Mouse (Mus musculus): Measurements from ENCODE around the gene Tdp1. TPM values are rescaled to one million over a fixed set of nuclear protein-coding genes. Genes with fewer than 3 reads are reported as not detected.
A peak's percentile ranks its signal among the peaks of the same experiment; 100 is the strongest.

Tdp1 gene
- polyA plus RNA-seq, 1 experiment: 11.7 TPM

GRCm38 (mm10) chr12:99917800-99918427 is 33.6 kb downstream of the Tdp1 start:
- Histone ChIP-seq H3K36me3 (ENCODE audit: control insufficient read depth, insufficient read depth, low read length) (no peaks in the 10 kb centered on the region), H3K27me3 (replicated peaks; ENCODE audit: control insufficient read depth, insufficient read depth, low read length) (no peaks in the 10 kb centered on the region), H3K4me1 (ENCODE audit: control insufficient read depth, insufficient read depth, low read length) (peaks cover 3% of the 10 kb centered on the region; the same call in 1 of the 2 replicates), H3K4me3 (ENCODE audit: insufficient read depth, low read depth, low read length) (no peak overlapping the region), H3K27ac (ENCODE audit: insufficient read depth, low read depth, low read length) (no peak overlapping the region)
- TF ChIP-seq POLR2A (IDR thresholded peaks at IDR 0.05; ENCODE audit: low read depth, low read length) (no peak), CTCF (conservative IDR thresholded peaks at IDR 0.05; ENCODE audit: insufficient read depth, insufficient read length, low read depth, low read length) (no peak)
- DNase-seq: no peak
- WGBS: 79% methylated on average over 15 of the region's 15 CpGs

DNA sequence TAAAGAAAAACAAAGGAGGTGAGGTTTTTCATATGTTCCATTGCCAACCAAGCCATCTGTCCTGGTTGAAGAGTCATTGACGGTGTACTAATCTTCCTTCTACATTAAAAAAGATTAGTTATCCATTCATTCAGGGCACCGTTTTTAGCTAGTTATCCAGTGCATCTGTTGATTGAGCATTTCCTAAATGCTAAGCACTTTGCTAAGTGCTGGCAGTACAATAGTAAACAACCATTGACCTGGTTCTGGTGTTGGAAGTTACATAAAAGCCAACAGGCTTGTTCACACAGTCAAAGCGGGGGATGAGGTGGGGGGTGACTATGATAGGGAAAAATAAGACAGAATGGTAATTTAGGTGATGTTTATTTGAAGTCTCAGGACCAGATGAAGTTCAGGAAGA is 35.3 kb downstream of the Tdp1 start:
- Histone ChIP-seq H3K36me3 (ENCODE audit: control insufficient read depth, insufficient read depth, low read length) (no peaks in the 10 kb centered on the region), H3K4me3 (ENCODE audit: insufficient read depth, low read depth, low read length) (no peak overlapping the region), H3K27ac (ENCODE audit: insufficient read depth, low read depth, low read length) (no peak overlapping the region), H3K4me1 (ENCODE audit: control insufficient read depth, insufficient read depth, low read length) (peaks cover 3% of the 10 kb centered on the region; the same call in 1 of the 2 replicates), H3K27me3 (replicated peaks; ENCODE audit: control insufficient read depth, insufficient read depth, low read length) (no peaks in the 10 kb centered on the region)
- WGBS: 59% methylated on average over 3 of the region's 3 CpGs
- TF ChIP-seq CTCF (conservative IDR thresholded peaks at IDR 0.05; ENCODE audit: insufficient read depth, insufficient read length, low read depth, low read length) (no peak), POLR2A (IDR thresholded peaks at IDR 0.05; ENCODE audit: low read depth, low read length) (no peak)
- peak; percentile 56 for DNase-seq

- DNase-seq: peak; percentile 32
- Histone ChIP-seq H3K4me3 (ENCODE audit: insufficient read depth, low read depth, low read length) (no peak overlapping the region), H3K36me3 (ENCODE audit: control insufficient read depth, insufficient read depth, low read length) (no peaks in the 10 kb centered on the region), H3K27me3 (replicated peaks; ENCODE audit: control insufficient read depth, insufficient read depth, low read length) (no peaks in the 10 kb centered on the region), H3K4me1 (ENCODE audit: control insufficient read depth, insufficient read depth, low read length) (peaks cover 3% of the 10 kb centered on the region; the same call in 1 of the 2 replicates), H3K27ac (ENCODE audit: insufficient read depth, low read depth, low read length) (no peak overlapping the region)
- WGBS: 80% methylated on average over 3 of the region's 3 CpGs
- TF ChIP-seq POLR2A (IDR thresholded peaks at IDR 0.05; ENCODE audit: low read depth, low read length) (no peak), CTCF (conservative IDR thresholded peaks at IDR 0.05; ENCODE audit: insufficient read depth, insufficient read length, low read depth, low read length) (no peak; the same call in 1 of the 2 replicates)
These were observed 36.7 kb downstream of the Tdp1 start for GRCm38 (mm10) chr12:99921045-99921444.

GRCm38 (mm10) chr12:99923131-99923606 is 38.9 kb downstream of the Tdp1 start:
- no peak overlapping the region for H3K4me3 ChIP-seq (ENCODE audit: insufficient read depth, low read depth, low read length)
- no peak for DNase-seq
- H3K36me3 ChIP-seq (ENCODE audit: control insufficient read depth, insufficient read depth, low read length): no peaks in the 10 kb centered on the region
- peaks cover 3% of the 10 kb centered on the region; the same call in 1 of the 2 replicates for H3K4me1 ChIP-seq (ENCODE audit: control insufficient read depth, insufficient read depth, low read length)
- TF ChIP-seq CTCF (conservative IDR thresholded peaks at IDR 0.05; ENCODE audit: insufficient read depth, insufficient read length, low read depth, low read length) (no peak), POLR2A (IDR thresholded peaks at IDR 0.05; ENCODE audit: low read depth, low read length) (no peak)
- no peaks in the 10 kb centered on the region for H3K27me3 ChIP-seq (replicated peaks; ENCODE audit: control insufficient read depth, insufficient read depth, low read length)
- H3K27ac ChIP-seq (ENCODE audit: insufficient read depth, low read depth, low read length): no peak overlapping the region
- WGBS: 87% methylated on average over 5 of the region's 5 CpGs

DNA sequence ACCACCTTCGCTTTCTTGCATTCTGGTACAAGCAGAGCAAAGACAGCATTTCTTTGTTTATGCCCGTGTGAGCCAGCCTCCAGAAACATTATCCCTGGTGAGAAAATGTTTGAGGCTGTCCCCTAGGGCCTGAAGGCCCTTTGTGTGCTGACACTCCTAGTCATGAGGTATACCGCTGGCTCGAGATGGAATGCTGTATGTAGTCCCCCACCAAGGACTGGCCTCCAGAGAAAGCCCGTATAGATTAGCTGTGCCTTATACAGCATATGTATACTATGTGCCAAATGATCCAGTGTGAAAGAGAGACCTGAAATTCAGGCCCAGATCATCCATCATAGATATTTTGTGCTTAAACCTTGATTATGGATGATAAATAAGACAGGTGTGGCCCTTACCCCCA is 39.4 kb downstream of the Tdp1 start:
- Histone ChIP-seq H3K4me3 (ENCODE audit: insufficient read depth, low read depth, low read length) (no peak overlapping the region), H3K27me3 (replicated peaks; ENCODE audit: control insufficient read depth, insufficient read depth, low read length) (no peaks in the 10 kb centered on the region), H3K27ac (ENCODE audit: insufficient read depth, low read depth, low read length) (no peak overlapping the region), H3K36me3 (ENCODE audit: control insufficient read depth, insufficient read depth, low read length) (no peaks in the 10 kb centered on the region), H3K4me1 (ENCODE audit: control insufficient read depth, insufficient read depth, low read length) (peaks cover 3% of the 10 kb centered on the region; the same call in 1 of the 2 replicates)
- TF ChIP-seq POLR2A (IDR thresholded peaks at IDR 0.05; ENCODE audit: low read depth, low read length) (no peak), CTCF (conservative IDR thresholded peaks at IDR 0.05; ENCODE audit: insufficient read depth, insufficient read length, low read depth, low read length) (no peak)
- no peak for DNase-seq
- 88% methylated on average over 5 of the region's 5 CpGs for WGBS

DNA sequence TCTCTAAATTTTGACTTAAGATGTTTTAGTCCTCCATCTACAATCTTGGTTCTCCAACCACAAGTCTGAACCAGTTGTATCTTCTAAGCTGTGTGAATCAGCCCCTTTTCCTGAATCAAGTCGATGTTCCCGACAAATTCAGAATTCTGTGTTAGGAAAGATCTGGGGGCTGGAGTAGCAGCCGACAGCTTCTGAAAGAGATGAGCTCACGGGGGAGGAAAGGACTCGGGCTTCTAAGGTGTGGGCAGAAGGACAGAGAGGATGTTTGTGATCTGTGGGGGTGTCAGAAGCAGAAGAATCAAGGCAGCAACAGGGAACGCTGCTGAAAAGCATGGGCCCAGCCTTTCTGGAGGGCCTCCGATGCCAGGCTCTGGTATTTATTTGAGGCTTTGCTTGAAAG is 44.0 kb downstream of the Tdp1 start:
- 86% methylated on average over 7 of the region's 7 CpGs for WGBS
- TF ChIP-seq CTCF (conservative IDR thresholded peaks at IDR 0.05; ENCODE audit: insufficient read depth, insufficient read length, low read depth, low read length) (no peak), POLR2A (IDR thresholded peaks at IDR 0.05; ENCODE audit: low read depth, low read length) (no peak)
- no peaks in the 10 kb centered on the region; the same call in 1 of the 2 replicates for H3K36me3 ChIP-seq (ENCODE audit: control insufficient read depth, insufficient read depth, low read length)
- H3K27me3 ChIP-seq (replicated peaks; ENCODE audit: control insufficient read depth, insufficient read depth, low read length): no peaks in the 10 kb centered on the region
- no peak overlapping the region for H3K4me3 ChIP-seq (ENCODE audit: insufficient read depth, low read depth, low read length)
- H3K4me1 ChIP-seq (ENCODE audit: control insufficient read depth, insufficient read depth, low read length): no peaks in the 10 kb centered on the region
- H3K27ac ChIP-seq (ENCODE audit: insufficient read depth, low read depth, low read length): no peak overlapping the region
- no peak for DNase-seq

- no peaks in the 10 kb centered on the region for H3K27me3 ChIP-seq (replicated peaks; ENCODE audit: control insufficient read depth, insufficient read depth, low read length)
- TF ChIP-seq CTCF (conservative IDR thresholded peaks at IDR 0.05; ENCODE audit: insufficient read depth, insufficient read length, low read depth, low read length): no peak
- no peak for DNase-seq
- H3K27ac ChIP-seq (ENCODE audit: insufficient read depth, low read depth, low read length): no peak overlapping the region
- no peak overlapping the region for H3K4me3 ChIP-seq (ENCODE audit: insufficient read depth, low read depth, low read length)
- no peaks in the 10 kb centered on the region for H3K4me1 ChIP-seq (ENCODE audit: control insufficient read depth, insufficient read depth, low read length)
- 83% methylated on average over 1 of the region's 1 CpGs for WGBS
- no peaks in the 10 kb centered on the region; the same call in 1 of the 2 replicates for H3K36me3 ChIP-seq (ENCODE audit: control insufficient read depth, insufficient read depth, low read length)
These were observed 44.8 kb downstream of the Tdp1 start for GRCm38 (mm10) chr12:99929160-99929559.
